Mouse (Mus musculus) megakaryocyte, embryonic 14.5 days (primary cell): ENCODE results near the gene Ffar2. TPM values are rescaled to one million over a fixed set of nuclear protein-coding genes. Genes with fewer than 3 reads are reported as not detected.

Experiments
- H3K27me3 ChIP-seq: replicated peaks from 2 replicates; pipeline ENCODE3; 2012; ENCODE audit warnings: inconsistent platforms
- H3K36me3 ChIP-seq: replicated peaks from 2 replicates; pipeline ENCODE3; 2012; ENCODE audit warnings: low read length, inconsistent platforms, mixed read lengths
- H3K4me1 ChIP-seq: 2 replicates; pipeline ENCODE4 v1.6.1; 2012; ENCODE audit warnings: inconsistent platforms
- H3K4me3 ChIP-seq: replicated peaks from 2 replicates; pipeline ENCODE3; 2012; ENCODE audit warnings: moderate library complexity, mild to moderate bottlenecking, inconsistent platforms
- H3K9me3 ChIP-seq: 2 replicates; pipeline ENCODE4 v1.6.1; 2012; ENCODE audit warnings: inconsistent platforms
- FLI1 ChIP-seq: IDR thresholded peaks from 2 replicates; pipeline ENCODE4 v1.6.1; 2012; ENCODE audit warnings: low read length, inconsistent platforms, mixed read lengths
- GATA1 ChIP-seq: IDR thresholded peaks from 3 replicates; pipeline ENCODE4 v1.6.1; 2012; ENCODE audit warnings: mixed read lengths, low read length, inconsistent platforms, borderline replicate concordance
- polyA plus RNA-seq: library from polyadenylated mRNA; stranded (reverse); fragments of >175 nt; gene quantifications from 2 replicates; pipeline ENCODE4 v1.2.3, GENCODE M21; 2012; ENCODE audit warnings: low replicate concordance; ENCODE audit not compliant: insufficient read depth

The Ffar2 gene
- polyA plus RNA-seq, 1 experiment = 8.9 TPM

- H3K4me3 ChIP-seq = no peak overlapping the region
Observed at GRCm38 (mm10) chr7:30803256-30803655, 20.3 kb downstream of the Ffar2 start.

GRCm38 (mm10) chr7:30800653-30801052, 22.9 kb downstream of the Ffar2 start:
- Histone ChIP-seq H3K27me3 (peaks cover 2% of the 10 kb centered on the region), H3K9me3 (peaks cover 42% of the 10 kb centered on the region), H3K36me3 (peaks cover 5% of the 10 kb centered on the region), H3K4me1 (peaks cover 10% of the 10 kb centered on the region), H3K4me3 (no peak overlapping the region)
- TF ChIP-seq GATA1 (no peak), FLI1 (no peak)

More at GRCm38 (mm10) chr7:30803256-30803655, 20.3 kb downstream of the Ffar2 start:
- peaks cover 7% of the 10 kb centered on the region for H3K36me3 ChIP-seq
- no peak for TF ChIP-seq FLI1
- no peak for TF ChIP-seq GATA1
- no peaks in the 10 kb centered on the region for H3K27me3 ChIP-seq
- H3K9me3 ChIP-seq = peaks cover 51% of the 10 kb centered on the region
- H3K4me1 ChIP-seq = peaks cover 23% of the 10 kb centered on the region

GRCm38 (mm10) chr7:30796790-30797189, 26.8 kb downstream of the Ffar2 start:
- peaks cover 7% of the 10 kb centered on the region for H3K27me3 ChIP-seq
- H3K4me1 ChIP-seq = peaks cover 12% of the 10 kb centered on the region
- H3K4me3 ChIP-seq = no peak overlapping the region
- TF ChIP-seq GATA1 (no peak), FLI1 (no peak)
- peaks cover 24% of the 10 kb centered on the region for H3K9me3 ChIP-seq
- no peaks in the 10 kb centered on the region for H3K36me3 ChIP-seq

GRCm38 (mm10) chr7:30794921-30795320, 28.7 kb downstream of the Ffar2 start:
- Histone ChIP-seq H3K4me1 (peaks cover 18% of the 10 kb centered on the region), H3K4me3 (no peak overlapping the region), H3K27me3 (peaks cover 14% of the 10 kb centered on the region), H3K9me3 (peaks cover 16% of the 10 kb centered on the region; the same call in 1 of the 2 replicates), H3K36me3 (no peaks in the 10 kb centered on the region)
- TF ChIP-seq GATA1 (no peak), FLI1 (no peak)

GRCm38 (mm10) chr7:30791921-30792320, 31.7 kb downstream of the Ffar2 start:
- H3K9me3 ChIP-seq = no peaks in the 10 kb centered on the region
- TF ChIP-seq FLI1 = no peak
- TF ChIP-seq GATA1 = no peak
- H3K4me1 ChIP-seq = peaks cover 22% of the 10 kb centered on the region
- H3K36me3 ChIP-seq = no peaks in the 10 kb centered on the region
- H3K4me3 ChIP-seq = no peak overlapping the region
- peaks cover 36% of the 10 kb centered on the region for H3K27me3 ChIP-seq

- Histone ChIP-seq H3K36me3 (no peaks in the 10 kb centered on the region), H3K27me3 (peaks cover 41% of the 10 kb centered on the region), H3K4me3 (no peak overlapping the region), H3K9me3 (no peaks in the 10 kb centered on the region), H3K4me1 (peaks cover 22% of the 10 kb centered on the region)
- TF ChIP-seq GATA1 = no peak
Observed at GRCm38 (mm10) chr7:30790141-30790540, 33.4 kb downstream of the Ffar2 start.

- H3K27me3 ChIP-seq = peaks cover 41% of the 10 kb centered on the region
- H3K36me3 ChIP-seq = no peaks in the 10 kb centered on the region
- no peak for TF ChIP-seq FLI1
- TF ChIP-seq GATA1 = no peak
- H3K4me3 ChIP-seq = no peak within 1 kb of the TSS
- no peaks in the 10 kb centered on the region for H3K9me3 ChIP-seq
- peaks cover 27% of the 10 kb centered on the region for H3K4me1 ChIP-seq
Observed at GRCm38 (mm10) chr7:30787377-30788022, 36.1 kb downstream of the Ffar2 start, which contains the start of gene Krtdap. Gene Krtdap, plus strand, starts transcription at chr7:30787896.

- H3K36me3 ChIP-seq = no peaks in the 10 kb centered on the region
- TF ChIP-seq FLI1 (no peak), GATA1 (no peak)
- H3K4me1 ChIP-seq = peaks cover 32% of the 10 kb centered on the region
- H3K9me3 ChIP-seq = no peaks in the 10 kb centered on the region
- H3K27me3 ChIP-seq = peaks cover 37% of the 10 kb centered on the region
- no peak overlapping the region for H3K4me3 ChIP-seq
Observed at GRCm38 (mm10) chr7:30785721-30786546, 37.6 kb downstream of the Ffar2 start.

GRCm38 (mm10) chr7:30785154-30785553, 38.4 kb downstream of the Ffar2 start:
- peaks cover 34% of the 10 kb centered on the region for H3K27me3 ChIP-seq
- no peaks in the 10 kb centered on the region for H3K36me3 ChIP-seq
- H3K9me3 ChIP-seq = no peaks in the 10 kb centered on the region
- H3K4me3 ChIP-seq = no peak overlapping the region
- peaks cover 32% of the 10 kb centered on the region for H3K4me1 ChIP-seq
- TF ChIP-seq GATA1 (no peak), FLI1 (no peak)

- H3K4me1 ChIP-seq = peaks cover 35% of the 10 kb centered on the region
- H3K27me3 ChIP-seq = peaks cover 23% of the 10 kb centered on the region
- H3K4me3 ChIP-seq = no peak overlapping the region
- H3K9me3 ChIP-seq = no peaks in the 10 kb centered on the region
- no peaks in the 10 kb centered on the region for H3K36me3 ChIP-seq
- TF ChIP-seq FLI1 (no peak), GATA1 (no peak)
Observed at GRCm38 (mm10) chr7:30782658-30783057, 40.9 kb downstream of the Ffar2 start.
